Mouse (Mus musculus) megakaryocyte, adult 5-6 weeks (primary cell): Measurements from ENCODE around the gene Efna5. TPM values are rescaled to one million over a fixed set of nuclear protein-coding genes. Genes with fewer than 3 reads are reported as not detected.

Experiments used
- ATAC-seq: 2 replicates; pipeline ENCODE4 v1.8.0; 2016; ENCODE audit warnings: mild to moderate bottlenecking, inconsistent platforms; ENCODE audit not compliant: poor library complexity, severe bottlenecking
- total RNA-seq, 2 experiments: library from RNA; stranded (forward) in 1 of 2; stranded (reverse) in 1 of 2; fragments of 153-499, 151-499 nt in 1 of 2; fragments of 221-1000, 200-1000 nt in 1 of 2; gene quantifications; 2 replicates each; pipeline versions ENCODE4 v1.2.3 to v1.2.4; 2015 to 2017

Efna5 gene
- total RNA-seq, 2 experiments from 2014 or later: 0.16 TPM; not detected in 1

DNA sequence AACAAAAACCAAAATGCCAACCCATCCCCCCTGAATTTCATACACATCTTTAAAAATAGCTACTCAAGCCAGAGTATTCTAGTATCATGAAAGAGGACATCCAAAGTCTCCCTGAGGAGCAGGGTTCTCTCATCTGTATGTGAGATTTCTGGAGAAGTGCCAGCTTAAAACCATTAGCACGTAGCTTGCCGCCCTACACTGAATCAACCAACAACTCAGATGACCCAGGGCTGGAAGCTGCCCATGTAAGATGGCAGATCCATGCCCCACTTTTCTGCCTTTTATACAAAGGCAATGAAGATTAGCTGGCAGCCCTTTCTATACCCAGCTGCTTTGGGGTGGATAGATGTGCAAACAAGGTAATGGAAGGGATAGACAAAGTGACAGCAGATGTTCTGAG lies 216.4 kb downstream of the Efna5 start:
- no peak for ATAC-seq

DNA sequence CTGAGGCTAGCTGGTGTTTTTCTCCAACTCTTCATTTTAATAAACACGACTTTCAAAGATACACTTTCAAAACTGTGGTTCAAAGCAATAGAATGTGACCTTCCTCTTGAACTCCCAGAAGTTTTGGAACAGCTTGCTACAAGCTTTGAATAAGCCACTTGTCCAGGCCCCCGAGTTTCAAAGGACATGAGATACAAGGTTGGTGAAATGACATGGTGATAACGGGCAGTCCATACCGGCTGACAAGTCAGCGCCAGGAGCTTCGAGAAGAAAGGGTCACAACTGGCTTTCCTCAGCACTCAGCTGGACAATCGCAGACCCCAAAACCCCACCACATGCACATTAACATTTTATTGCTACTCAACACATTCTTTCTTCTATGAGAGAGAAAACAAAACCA lies 219.3 kb downstream of the Efna5 start:
- no peak for ATAC-seq

- ATAC-seq: no peak
Observed at GRCm38 (mm10) chr17:62659501-62660175, 221.5 kb downstream of the Efna5 start.

DNA sequence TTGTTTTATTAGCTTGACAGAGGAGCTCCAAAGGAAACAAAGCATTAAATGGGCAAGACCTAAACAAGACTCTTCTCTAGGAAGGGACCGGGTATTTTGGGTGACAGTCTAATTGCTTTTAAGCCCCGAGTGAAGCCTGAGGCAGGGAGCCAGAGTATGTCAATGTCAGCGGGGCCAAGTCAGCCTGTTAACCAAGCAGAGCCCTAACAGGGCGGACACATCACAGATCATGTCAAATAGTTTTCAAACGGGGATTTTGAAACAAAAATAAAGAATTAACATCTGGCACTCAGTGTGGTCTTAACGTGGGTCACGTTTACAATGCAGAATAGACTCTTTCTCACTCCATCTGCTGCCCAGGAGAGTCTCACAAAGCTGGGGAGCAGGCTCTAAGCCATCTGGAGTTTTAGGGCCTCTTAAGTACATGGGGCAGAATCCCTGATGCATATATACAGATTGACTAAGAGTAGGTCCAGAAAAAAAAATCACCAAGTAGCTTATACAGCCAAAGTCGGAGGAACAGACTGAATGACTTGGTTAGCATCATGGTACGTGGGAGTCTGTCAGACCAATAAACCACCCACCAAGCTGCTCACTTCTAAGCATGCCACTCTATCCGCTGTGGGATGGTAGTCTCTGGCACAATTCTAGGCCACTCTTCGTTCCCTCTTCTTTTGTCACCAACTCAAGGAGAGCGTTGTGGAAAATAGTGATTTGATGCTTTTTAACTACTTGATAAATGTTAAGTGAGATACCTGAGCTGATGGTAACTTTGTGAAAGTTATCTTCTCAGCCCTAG lies 223.1 kb downstream of the Efna5 start:
- ATAC-seq: no peak

GRCm38 (mm10) chr17:62657051-62657450 lies 224.1 kb downstream of the Efna5 start:
- ATAC-seq: no peak

DNA sequence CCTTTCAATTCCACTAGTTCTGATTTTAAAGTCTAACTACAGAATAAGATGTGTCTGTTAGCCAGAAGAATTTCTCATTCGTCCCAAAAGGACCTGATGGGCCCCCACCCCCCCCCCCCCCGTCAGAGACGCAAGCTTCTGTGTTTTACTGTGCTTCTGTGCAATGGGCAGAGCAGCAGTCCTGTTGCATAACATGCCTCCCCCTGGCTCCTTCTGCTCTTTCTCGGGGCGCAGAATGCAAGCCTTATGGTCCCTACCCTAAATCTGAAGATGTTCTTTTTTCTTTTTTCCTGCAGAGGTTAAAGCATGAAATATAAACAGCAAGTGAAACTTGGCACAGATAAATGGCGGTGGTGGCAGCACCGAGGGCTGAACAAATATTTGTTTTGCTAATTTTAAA lies 224.5 kb downstream of the Efna5 start:
- ATAC-seq: no peak

- no peak for ATAC-seq
Observed at GRCm38 (mm10) chr17:62655819-62656355, 225.2 kb downstream of the Efna5 start.

- no peak for ATAC-seq
Observed at GRCm38 (mm10) chr17:62652451-62652850, 228.7 kb downstream of the Efna5 start.

DNA sequence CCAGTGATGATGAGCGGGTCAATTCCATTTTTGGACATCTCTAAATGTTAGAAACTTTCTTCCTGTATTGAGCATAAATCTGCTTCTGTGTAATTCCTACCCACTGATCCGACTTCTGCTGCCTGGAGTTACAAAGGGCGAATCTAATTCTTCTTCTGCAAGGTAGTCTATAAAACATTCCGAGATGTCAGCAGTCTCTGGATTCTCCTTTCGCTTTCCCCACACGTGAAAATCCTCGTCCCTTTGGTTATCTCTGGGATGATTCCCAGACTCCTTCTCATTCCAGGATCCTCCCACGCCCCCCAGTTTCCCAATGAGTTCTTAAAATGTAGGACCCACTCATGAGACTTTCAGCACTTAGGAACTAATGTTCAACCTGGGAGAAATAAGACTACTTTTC lies 229.4 kb downstream of the Efna5 start:
- ATAC-seq: no peak

DNA sequence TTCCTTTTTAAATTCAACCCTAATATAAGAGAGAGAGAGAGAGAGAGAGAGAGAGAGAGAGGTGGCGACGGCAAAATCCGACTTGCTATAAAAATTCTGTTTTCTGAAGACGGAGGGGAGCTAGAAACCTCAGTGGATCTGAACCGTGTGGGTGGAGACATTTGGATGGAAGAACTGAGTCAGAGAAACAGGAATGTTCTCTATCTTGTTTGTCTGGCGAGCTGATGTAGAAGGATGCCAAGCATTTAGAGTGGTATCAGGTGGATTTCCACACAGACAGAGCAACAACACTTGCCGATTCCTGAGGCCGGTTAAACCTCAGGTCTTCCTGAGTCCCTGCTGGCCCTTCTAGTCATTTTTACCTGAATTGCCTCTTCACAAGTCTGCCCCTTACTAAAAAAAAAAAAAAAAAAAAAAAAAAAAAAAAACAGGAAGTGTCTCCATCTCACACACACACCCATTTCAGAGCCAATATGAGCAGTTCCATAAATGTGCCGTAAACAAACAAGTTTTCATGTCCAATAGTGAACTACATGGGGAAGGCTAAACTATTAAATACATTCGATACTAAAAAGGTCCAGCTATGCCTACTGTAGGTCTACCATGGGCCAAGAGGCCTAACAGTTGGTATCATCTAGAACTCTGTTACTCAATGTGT lies 231.7 kb downstream of the Efna5 start:
- ATAC-seq: peak; percentile 63

DNA sequence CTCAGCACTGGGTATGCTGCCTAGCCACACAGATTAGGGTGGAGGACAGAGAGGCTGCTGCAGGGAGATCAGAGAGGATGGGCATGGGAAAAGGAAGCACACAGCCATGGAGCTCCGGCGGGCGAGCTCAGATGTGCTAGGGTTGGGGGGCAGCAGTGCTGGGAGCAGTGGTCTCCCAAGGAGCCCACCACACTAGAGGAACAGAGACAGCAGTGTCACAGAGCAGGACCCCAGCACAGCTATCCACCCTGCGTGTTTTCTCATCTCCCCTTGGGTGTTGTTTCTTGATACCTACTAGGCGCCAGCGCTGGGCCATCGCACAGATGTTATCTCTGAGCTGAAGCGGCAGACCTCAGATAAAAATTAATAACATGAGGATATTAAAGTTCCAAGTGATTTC lies 234.3 kb downstream of the Efna5 start:
- ATAC-seq: no peak

DNA sequence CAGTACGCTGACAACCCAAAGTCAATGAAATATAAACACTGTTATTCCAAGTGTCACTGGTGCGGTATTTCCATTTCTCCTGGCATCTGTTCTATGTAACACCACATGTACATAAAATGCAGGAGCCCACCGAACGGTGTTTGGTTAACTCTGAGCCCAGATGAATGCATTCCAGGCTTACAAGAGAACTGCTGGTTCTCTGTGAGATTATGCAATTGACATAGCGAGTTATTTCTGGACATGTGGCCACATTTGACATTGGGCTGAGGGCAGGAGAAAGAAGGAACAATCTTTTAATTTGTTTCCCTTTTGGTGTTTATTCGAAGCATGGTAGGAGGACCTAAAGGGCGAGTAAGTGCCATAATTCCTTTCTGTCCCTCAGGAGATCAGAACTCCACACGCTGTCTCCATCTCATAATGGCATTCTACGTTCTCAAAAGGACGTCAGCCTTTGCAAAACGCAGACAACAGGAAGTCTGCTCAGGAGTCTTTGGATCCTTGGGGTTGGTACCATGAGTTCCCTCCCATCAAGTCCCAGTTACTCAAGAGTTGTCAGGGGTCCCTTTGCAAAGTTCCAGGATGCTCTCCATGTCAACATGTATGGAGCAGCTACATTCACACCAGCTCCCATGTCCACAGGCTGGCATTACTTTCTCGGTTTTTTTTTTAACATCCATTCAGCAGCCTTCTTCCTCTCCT lies 238.5 kb downstream of the Efna5 start:
- ATAC-seq: peak; percentile 90

GRCm38 (mm10) chr17:62640654-62641053 lies 240.5 kb downstream of the Efna5 start:
- ATAC-seq: no peak

DNA sequence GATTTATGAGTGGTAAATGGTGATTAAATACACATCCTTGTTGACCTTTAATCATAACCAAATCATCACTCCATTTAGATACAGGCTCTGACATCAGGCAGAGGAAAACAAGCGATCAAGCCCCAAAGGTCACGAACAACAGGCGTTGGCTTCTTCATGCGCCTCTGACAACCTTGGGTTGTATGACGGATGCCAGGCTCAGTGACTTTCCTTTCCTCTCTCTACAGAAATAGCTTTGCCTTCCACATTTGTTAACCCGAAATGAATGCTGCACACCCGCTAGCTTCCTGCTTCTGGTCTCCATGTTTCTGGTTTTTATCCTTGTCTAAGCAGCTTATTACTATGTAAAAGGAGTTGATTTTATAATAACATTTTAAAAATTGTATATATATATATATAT lies 244.2 kb downstream of the Efna5 start:
- ATAC-seq: no peak

DNA sequence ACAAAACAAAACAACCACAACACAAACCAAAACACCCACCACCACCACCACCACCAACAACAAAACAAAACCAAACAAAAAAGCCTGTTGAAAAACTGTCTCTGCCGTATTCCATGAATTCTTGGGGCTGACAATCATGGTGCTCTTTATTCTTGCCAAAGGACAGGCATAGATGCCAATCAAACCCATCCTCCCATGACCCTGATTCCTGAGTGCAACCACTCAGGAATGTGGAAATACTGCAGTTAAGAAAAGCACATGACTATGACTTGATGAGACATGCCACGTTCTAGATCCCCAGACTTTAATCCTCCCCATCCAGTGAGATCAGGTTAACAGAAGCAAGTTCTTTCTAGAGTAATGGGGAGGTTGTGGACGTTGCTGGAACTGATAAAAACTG lies 246.2 kb downstream of the Efna5 start:
- no peak for ATAC-seq

DNA sequence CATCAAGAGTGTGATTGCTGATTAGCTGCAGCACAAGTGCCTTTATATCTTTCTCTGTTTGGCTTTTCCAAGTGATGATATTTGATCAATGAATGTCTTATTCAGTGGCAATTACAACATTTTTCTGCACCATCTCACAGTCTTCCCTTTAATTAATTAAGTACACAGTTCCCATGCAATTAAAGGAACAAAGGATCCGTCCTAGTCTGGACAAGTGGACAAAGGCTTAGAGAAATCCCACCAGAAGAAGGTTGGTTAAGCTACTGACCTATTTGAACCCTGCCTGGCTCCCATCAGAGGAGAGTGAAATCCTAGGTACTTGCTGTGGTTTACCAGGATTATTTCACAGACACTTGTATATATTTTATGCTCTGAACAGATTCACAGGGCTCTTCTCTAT lies 252.6 kb downstream of the Efna5 start:
- no peak for ATAC-seq

GRCm38 (mm10) chr17:62627508-62627907 lies 253.6 kb downstream of the Efna5 start:
- peak; percentile 83 for ATAC-seq

- no peak for ATAC-seq
Observed at GRCm38 (mm10) chr17:62625646-62626020, 255.5 kb downstream of the Efna5 start.

GRCm38 (mm10) chr17:62624804-62625645 lies 256.1 kb downstream of the Efna5 start:
- ATAC-seq: no peak

GRCm38 (mm10) chr17:62623224-62623623 lies 257.9 kb downstream of the Efna5 start:
- peak; percentile 85 for ATAC-seq
